Mouse (Mus musculus) urinary bladder, postnatal 25 days (tissue): ENCODE data around the gene Ehd1.

Source experiments
- DNase-seq: peaks from one replicate; pipeline ENCODE4 v3.0.0; 2022; ENCODE audit warnings: low spot score

The Ehd1 gene

GRCm38 (mm10) chr19:6276426-6277421, at the start of gene Ehd1:
TSS of gene Ehd1 (plus strand) at chr19:6276725.
- peak; percentile 97 for DNase-seq

- DNase-seq: no peak
Observed at GRCm38 (mm10) chr19:6226763-6227162, 49.8 kb upstream of the Ehd1 start.

GRCm38 (mm10) chr19:6227864-6228263, 48.7 kb upstream of the Ehd1 start:
- no peak for DNase-seq

- no peak for DNase-seq
Observed at GRCm38 (mm10) chr19:6230411-6230810, 46.1 kb upstream of the Ehd1 start.

- DNase-seq: no peak
Observed at GRCm38 (mm10) chr19:6231036-6231435, 45.5 kb upstream of the Ehd1 start.

GRCm38 (mm10) chr19:6233647-6234046, 42.9 kb upstream of the Ehd1 start:
- DNase-seq: no peak

- DNase-seq: no peak
Observed at GRCm38 (mm10) chr19:6234337-6235083, 42.0 kb upstream of the Ehd1 start.

GRCm38 (mm10) chr19:6235084-6236052, 41.2 kb upstream of the Ehd1 start, which contains the start of gene Ppp2r5b:
TSS of gene Ppp2r5b (minus strand) at chr19:6235872.
- peak; percentile 92 for DNase-seq

GRCm38 (mm10) chr19:6236053-6236441, 40.5 kb upstream of the Ehd1 start:
- peak; percentile 83 for DNase-seq

- no peak for DNase-seq
Observed at GRCm38 (mm10) chr19:6236842-6237241, 39.7 kb upstream of the Ehd1 start.

- no peak for DNase-seq
Observed at GRCm38 (mm10) chr19:6238740-6239139, 37.8 kb upstream of the Ehd1 start.

- no peak for DNase-seq
Observed at GRCm38 (mm10) chr19:6240136-6240535, 36.4 kb upstream of the Ehd1 start.

GRCm38 (mm10) chr19:6240725-6241124, 35.8 kb upstream of the Ehd1 start:
- DNase-seq: no peak

- peak; percentile 97 for DNase-seq
Observed at GRCm38 (mm10) chr19:6241274-6242107, 35.0 kb upstream of the Ehd1 start, which contains the start of gene Atg2a. TSS of gene Atg2a (plus strand) at chr19:6241668.

GRCm38 (mm10) chr19:6242281-6242680, 34.2 kb upstream of the Ehd1 start:
- peak; percentile 35 for DNase-seq

GRCm38 (mm10) chr19:6243226-6243625, 33.3 kb upstream of the Ehd1 start:
- DNase-seq: no peak

GRCm38 (mm10) chr19:6245806-6246205, 30.7 kb upstream of the Ehd1 start:
- DNase-seq: no peak

- DNase-seq: no peak
Observed at GRCm38 (mm10) chr19:6247526-6248300, 28.8 kb upstream of the Ehd1 start.

GRCm38 (mm10) chr19:6253021-6253420, 23.5 kb upstream of the Ehd1 start:
- DNase-seq: no peak

- no peak for DNase-seq
Observed at GRCm38 (mm10) chr19:6260428-6260827, 16.1 kb upstream of the Ehd1 start.
